In genomic region chr6:117916205-117916736, GRCm38 (mm10) we compare ENCODE assay signal across 8 mouse cellular contexts. TPM values are rescaled to one million over a fixed set of nuclear protein-coding genes. Genes with fewer than 3 reads are reported as not detected.
DNase-seq lines count a peak whose midpoint lies in the region; ATAC-seq and TF ChIP-seq lines count a peak whose summit lies in the region.

No protein-coding gene starts in this region.

- H3K9me3 ChIP-seq in kidney, embryonic 16.5 days (ENCODE audit: low read length), result no peaks in the 10 kb centered on the region
- H3K9me3 ChIP-seq in hindbrain, postnatal 0 days (ENCODE audit: low read length), result no peaks in the 10 kb centered on the region
- H3K9me3 ChIP-seq in midbrain, embryonic 16.5 days (replicated peaks; ENCODE audit: control insufficient read depth, low read length, poor library complexity, severe bottlenecking), result no peaks in the 10 kb centered on the region

- H3K9ac ChIP-seq in kidney, embryonic 16.5 days (replicated peaks; ENCODE audit: low read length), result peak overlapping the region; percentile 87
- peak overlapping the region; percentile 21; the same call in 1 of the 2 replicates for H3K9ac ChIP-seq in hindbrain, postnatal 0 days (replicated peaks; ENCODE audit: low read length)
- H3K9ac ChIP-seq in midbrain, embryonic 16.5 days (ENCODE audit: low read depth, low read length), result peak overlapping the region; percentile 67

- no peaks in the 10 kb centered on the region for H3K27me3 ChIP-seq in kidney, embryonic 16.5 days (ENCODE audit: insufficient read depth, low read length)
- H3K27me3 ChIP-seq in hindbrain, postnatal 0 days (ENCODE audit: insufficient read depth, low read length), result no peaks in the 10 kb centered on the region
- no peaks in the 10 kb centered on the region for H3K27me3 ChIP-seq in midbrain, embryonic 16.5 days (ENCODE audit: control insufficient read depth, insufficient read depth, low read depth, low read length)

- peak overlapping the region; percentile 80 for H3K4me3 ChIP-seq in kidney, embryonic 16.5 days (ENCODE audit: low read length)
- H3K4me3 ChIP-seq in brown adipose tissue, adult 24 weeks (ENCODE audit: insufficient read depth, low read depth, low read length), result peak overlapping the region; percentile 95
- H3K4me3 ChIP-seq in hindbrain, postnatal 0 days (ENCODE audit: low read length), result peak overlapping the region; percentile 62
- H3K4me3 ChIP-seq in midbrain, embryonic 16.5 days (ENCODE audit: low read depth, low read length), result peak overlapping the region; percentile 57

- intact Hi-C loops in left cerebral cortex, postnatal 10 days (cut with DNase I), result no loop called here
- intact Hi-C loops in left cerebral cortex, postnatal 36 days (cut with DNase I), result no loop called here

- peak overlapping the region; percentile 96 for H3K4me2 ChIP-seq in kidney, embryonic 16.5 days (replicated peaks; ENCODE audit: low read depth, low read length)
- peak overlapping the region; percentile 82 for H3K4me2 ChIP-seq in hindbrain, postnatal 0 days (ENCODE audit: low read depth, low read length)
- peak overlapping the region; percentile 82 for H3K4me2 ChIP-seq in midbrain, embryonic 16.5 days (ENCODE audit: low read length)

- H3K27ac ChIP-seq in kidney, embryonic 16.5 days (ENCODE audit: low read length), result peak overlapping the region; percentile 99
- peak overlapping the region; percentile 99 for H3K27ac ChIP-seq in brown adipose tissue, adult 24 weeks (replicated peaks; ENCODE audit: low read depth, low read length)
- peak overlapping the region; percentile 79; the same call in 1 of the 2 replicates for H3K27ac ChIP-seq in hindbrain, postnatal 0 days
- no peak overlapping the region for H3K27ac ChIP-seq in midbrain, embryonic 16.5 days (ENCODE audit: low read length)

- no peak for TF ChIP-seq CTCF in hindbrain, postnatal 0 days (IDR thresholded peaks at IDR 0.05; ENCODE audit: low read depth)

- DNase-seq in kidney, adult 18-20 months, result no peak
- DNase-seq in hindbrain, postnatal 0 days (ENCODE audit: low spot score), result no peak
- no peak for DNase-seq in left cerebral cortex, postnatal 10 days (ENCODE audit: extremely low spot score in 1 of 2, low spot score in 2 of 2)
- no peak for DNase-seq in left cerebral cortex, postnatal 36 days (ENCODE audit: low spot score in 2 of 2)
- no peak for DNase-seq in layer of hippocampus, adult 8-10 months (ENCODE audit: low spot score in 2 of 2)

- H3K36me3 ChIP-seq in kidney, embryonic 16.5 days (ENCODE audit: insufficient read depth, low read length), result peaks cover 4% of the 10 kb centered on the region; the same call in 1 of the 2 replicates
- H3K36me3 ChIP-seq in hindbrain, postnatal 0 days (ENCODE audit: insufficient read depth, low read length), result no peaks in the 10 kb centered on the region
- no peaks in the 10 kb centered on the region for H3K36me3 ChIP-seq in midbrain, embryonic 16.5 days (ENCODE audit: control insufficient read depth, insufficient read depth, low read length)

- H3K4me1 ChIP-seq in kidney, embryonic 16.5 days (ENCODE audit: insufficient read depth, low read length), result peaks cover 42% of the 10 kb centered on the region
- peaks cover 5% of the 10 kb centered on the region; the same call in 1 of the 2 replicates for H3K4me1 ChIP-seq in brown adipose tissue, adult 24 weeks (ENCODE audit: control insufficient read depth, insufficient read depth, insufficient read length, low read length)
- H3K4me1 ChIP-seq in hindbrain, postnatal 0 days (ENCODE audit: insufficient read depth, low read length), result peaks cover 4% of the 10 kb centered on the region; the same call in 1 of the 2 replicates
- H3K4me1 ChIP-seq in midbrain, embryonic 16.5 days (ENCODE audit: control insufficient read depth, insufficient read depth, low read length), result peaks cover 25% of the 10 kb centered on the region

- ATAC-seq in kidney, embryonic 16.5 days (ENCODE audit: low FRiP score, low TSS enrichment), result no peak
- no peak for ATAC-seq in hindbrain, postnatal 0 days
- no peak for ATAC-seq in midbrain, embryonic 16.5 days

- WGBS in kidney, embryonic 16.5 days, result under 1% methylated on average over 12 of the region's 12 CpGs
- WGBS in hindbrain, postnatal 0 days, result 6% methylated on average over 12 of the region's 12 CpGs
- WGBS in midbrain, embryonic 16.5 days, result 3% methylated on average over 12 of the region's 12 CpGs

RNA-seq across cellular contexts. Expression of gene Hnrnpf, which starts 16.1 kb away (rescaled TPM):
- polyA plus RNA-seq in kidney, embryonic 16.5 days (2015; fragmentation: Nextera tagmentation; extraction: Ambion mirVana), result 793 and 842 TPM in 2 replicates
- polyA plus RNA-seq in brown adipose tissue, adult 24 weeks (2012; ENCODE audit: insufficient read depth, insufficient read length, missing spikeins), result 147 and 185 TPM in 2 replicates
- total RNA-seq in hindbrain, postnatal 0 days (2014; rRNA removed), result 152 and 160 TPM in 2 replicates
- 230 and 234 TPM in 2 replicates for polyA plus RNA-seq in hindbrain, postnatal 0 days (2015; fragmentation: Nextera tagmentation; extraction: Ambion mirVana)
- polyA plus RNA-seq in midbrain, embryonic 16.5 days (2015; fragmentation: Nextera tagmentation; extraction: Ambion mirVana), result 226 and 237 TPM in 2 replicates
- 100 to 1,000 TPM; 144 to 146 TPM for total RNA-seq in left cerebral cortex, postnatal 10 days (2021)
- total RNA-seq in left cerebral cortex, postnatal 36 days (2021), result 100 to 1,000 TPM; 122 to 123 TPM
- 100 to 1,000 TPM; 119 to 160 (median 148) TPM for total RNA-seq in layer of hippocampus, adult 8-10 months (2022)

RNA-seq across cellular contexts. Expression of gene Fxyd4, which starts 21.2 kb away (rescaled TPM):
- polyA plus RNA-seq in kidney, embryonic 16.5 days (2015; fragmentation: Nextera tagmentation; extraction: Ambion mirVana), result 98.1 and 98.5 TPM in 2 replicates
- polyA plus RNA-seq in brown adipose tissue, adult 24 weeks (2012; ENCODE audit: insufficient read depth, insufficient read length, missing spikeins), result not detected in 2 replicates
- total RNA-seq in hindbrain, postnatal 0 days (2014; rRNA removed), result not detected in 2 replicates
- 0.91 and 1.1 TPM in 2 replicates for polyA plus RNA-seq in hindbrain, postnatal 0 days (2015; fragmentation: Nextera tagmentation; extraction: Ambion mirVana)
- 1.8 and 3.5 TPM in 2 replicates for polyA plus RNA-seq in midbrain, embryonic 16.5 days (2015; fragmentation: Nextera tagmentation; extraction: Ambion mirVana)
- not detected for total RNA-seq in left cerebral cortex, postnatal 10 days (2021)
- not detected for total RNA-seq in left cerebral cortex, postnatal 36 days (2021)
- not detected for total RNA-seq in layer of hippocampus, adult 8-10 months (2022)

RNA-seq across cellular contexts. Expression of gene Zfp239, which starts 54.4 kb away (rescaled TPM):
- polyA plus RNA-seq in kidney, embryonic 16.5 days (2015; fragmentation: Nextera tagmentation; extraction: Ambion mirVana), result 11.5 and 12.6 TPM in 2 replicates
- 0.36 and 0.71 TPM in 2 replicates for polyA plus RNA-seq in brown adipose tissue, adult 24 weeks (2012; ENCODE audit: insufficient read depth, insufficient read length, missing spikeins)
- total RNA-seq in hindbrain, postnatal 0 days (2014; rRNA removed), result 19.6 and 22.1 TPM in 2 replicates
- 13.6 and 14.6 TPM in 2 replicates for polyA plus RNA-seq in hindbrain, postnatal 0 days (2015; fragmentation: Nextera tagmentation; extraction: Ambion mirVana)
- 16.8 and 17.9 TPM in 2 replicates for polyA plus RNA-seq in midbrain, embryonic 16.5 days (2015; fragmentation: Nextera tagmentation; extraction: Ambion mirVana)
- 10 to 100 TPM; 31.6 to 38.5 TPM for total RNA-seq in left cerebral cortex, postnatal 10 days (2021)
- 10 to 100 TPM; 44.7 to 48.0 TPM for total RNA-seq in left cerebral cortex, postnatal 36 days (2021)
- total RNA-seq in layer of hippocampus, adult 8-10 months (2022), result 10 to 100 TPM; 32.3 to 45.5 (median 38.4) TPM

Comparison
In these comparisons a context has a peak if more than half of its experiments do, and no peak if none do; other contexts are left out.
1. H3K9ac ChIP-seq: peak in every context shown above with its lines; median percentile 87 in kidney, embryonic 16.5 days; 67 in midbrain, embryonic 16.5 days; 21 in hindbrain, postnatal 0 days.